ENCODE assay signal across 8 mouse cellular contexts in the genomic region with DNA sequence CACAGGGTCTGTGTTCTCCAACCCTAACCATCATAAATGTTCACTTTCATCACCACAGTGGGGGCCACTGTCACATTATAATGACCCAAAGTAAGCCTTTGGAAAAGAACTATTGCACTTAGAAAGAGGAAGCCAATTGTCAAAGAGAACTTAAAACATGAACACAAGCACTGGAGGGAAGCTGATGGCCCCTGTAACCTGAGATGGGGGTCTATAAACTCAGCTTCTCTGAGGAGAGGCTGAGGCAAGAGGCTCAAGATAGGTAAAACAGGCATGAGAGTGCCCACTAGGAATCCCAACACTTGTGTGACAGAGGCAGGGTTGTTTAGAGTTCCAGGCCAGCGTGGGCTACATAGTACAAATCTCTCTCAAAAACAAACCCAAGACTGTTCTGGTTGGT. TPM values are rescaled to one million over a fixed set of nuclear protein-coding genes. Genes with fewer than 3 reads are reported as not detected.
DNase-seq lines count a peak whose midpoint lies in the region; ATAC-seq lines count a peak whose summit lies in the region.

No protein-coding gene starts in this region.

- no peak for ATAC-seq in kidney, embryonic 16.5 days (ENCODE audit: low FRiP score, low TSS enrichment)
- ATAC-seq in embryonic facial prominence, embryonic 11.5 days (replicated peaks; ENCODE audit: insufficient number of reproducible peaks, low FRiP score, low TSS enrichment, low read depth) = no peak
- ATAC-seq in hindbrain, embryonic 13.5 days (ENCODE audit: low FRiP score) = peak; percentile 15; the same call in 1 of the 2 replicates
- ATAC-seq in midbrain, embryonic 15.5 days (replicated peaks) = 0 out of 2 replicates have a peak, but pooled peaks have one; percentile 24

- H3K27ac ChIP-seq in kidney, embryonic 16.5 days (ENCODE audit: low read length) = peak overlapping the region; percentile 98
- peak overlapping the region; percentile 63; the same call in 1 of the 2 replicates for H3K27ac ChIP-seq in embryonic facial prominence, embryonic 11.5 days (replicated peaks; ENCODE audit: low read depth, low read length)
- H3K27ac ChIP-seq in hindbrain, embryonic 13.5 days = peak overlapping the region; percentile 94
- H3K27ac ChIP-seq in midbrain, embryonic 15.5 days = peak overlapping the region; percentile 95

- no peaks in the 10 kb centered on the region for H3K27me3 ChIP-seq in kidney, embryonic 16.5 days (ENCODE audit: insufficient read depth, low read length)
- H3K27me3 ChIP-seq in embryonic facial prominence, embryonic 11.5 days (ENCODE audit: control insufficient read depth, insufficient read depth, low read length) = no peaks in the 10 kb centered on the region
- no peaks in the 10 kb centered on the region for H3K27me3 ChIP-seq in hindbrain, embryonic 13.5 days
- no peaks in the 10 kb centered on the region for H3K27me3 ChIP-seq in midbrain, embryonic 15.5 days (replicated peaks)

- 41% methylated on average over 1 of the region's 1 CpGs for WGBS in kidney, embryonic 16.5 days
- WGBS in embryonic facial prominence, embryonic 11.5 days = 41% methylated on average over 1 of the region's 1 CpGs
- WGBS in hindbrain, embryonic 13.5 days = 81% methylated on average over 1 of the region's 1 CpGs
- 64% methylated on average over 1 of the region's 1 CpGs for WGBS in midbrain, embryonic 15.5 days

- H3K4me1 ChIP-seq in kidney, embryonic 16.5 days (ENCODE audit: insufficient read depth, low read length) = peaks cover 7% of the 10 kb centered on the region; the same call in 1 of the 2 replicates
- H3K4me1 ChIP-seq in embryonic facial prominence, embryonic 11.5 days (ENCODE audit: control insufficient read depth, insufficient read depth, low read length) = no peaks in the 10 kb centered on the region
- H3K4me1 ChIP-seq in hindbrain, embryonic 13.5 days (replicated peaks) = peaks cover 7% of the 10 kb centered on the region
- peaks cover 5% of the 10 kb centered on the region for H3K4me1 ChIP-seq in midbrain, embryonic 15.5 days

- no peak for DNase-seq in kidney, postnatal 25 days
- DNase-seq in embryonic facial prominence, embryonic 11.5 days (ENCODE audit: low spot score) = peak; percentile 8
- DNase-seq in layer of hippocampus, postnatal 36 days = no peak
- DNase-seq in spleen, postnatal 14 days (ENCODE audit: low spot score in 2 of 2) = no peak
- DNase-seq in right cerebral cortex, postnatal 4 days = no peak

- peak overlapping the region; percentile 80 for H3K4me2 ChIP-seq in kidney, embryonic 16.5 days (replicated peaks; ENCODE audit: low read depth, low read length)
- peak overlapping the region; percentile 48 for H3K4me2 ChIP-seq in embryonic facial prominence, embryonic 11.5 days (ENCODE audit: low read depth, low read length)
- peak overlapping the region; percentile 57 for H3K4me2 ChIP-seq in hindbrain, embryonic 13.5 days
- H3K4me2 ChIP-seq in midbrain, embryonic 15.5 days = peak overlapping the region; percentile 61

- H3K4me3 ChIP-seq in kidney, embryonic 16.5 days (ENCODE audit: low read length) = peak overlapping the region; percentile 74
- no peak overlapping the region; the same call in 1 of the 2 replicates for H3K4me3 ChIP-seq in embryonic facial prominence, embryonic 11.5 days (ENCODE audit: low read depth, low read length)
- H3K4me3 ChIP-seq in hindbrain, embryonic 13.5 days = peak overlapping the region; percentile 63
- peak overlapping the region; percentile 68 for H3K4me3 ChIP-seq in midbrain, embryonic 15.5 days

- no peaks in the 10 kb centered on the region for H3K36me3 ChIP-seq in kidney, embryonic 16.5 days (ENCODE audit: insufficient read depth, low read length)
- no peaks in the 10 kb centered on the region for H3K36me3 ChIP-seq in embryonic facial prominence, embryonic 11.5 days (replicated peaks; ENCODE audit: control insufficient read depth, insufficient read depth, low read depth, low read length)
- H3K36me3 ChIP-seq in hindbrain, embryonic 13.5 days = no peaks in the 10 kb centered on the region
- no peaks in the 10 kb centered on the region for H3K36me3 ChIP-seq in midbrain, embryonic 15.5 days (replicated peaks)

- H3K9ac ChIP-seq in kidney, embryonic 16.5 days (replicated peaks; ENCODE audit: low read length) = no peak overlapping the region; the same call in 1 of the 2 replicates
- H3K9ac ChIP-seq in embryonic facial prominence, embryonic 11.5 days (replicated peaks; ENCODE audit: low read length) = peak overlapping the region; percentile 33
- H3K9ac ChIP-seq in hindbrain, embryonic 13.5 days = peak overlapping the region; percentile 80; the same call in 1 of the 2 replicates
- 0 out of 2 replicates have a peak overlapping the region, but pooled peaks have one; percentile 1 for H3K9ac ChIP-seq in midbrain, embryonic 15.5 days

- H3K9me3 ChIP-seq in kidney, embryonic 16.5 days (ENCODE audit: low read length) = no peaks in the 10 kb centered on the region
- H3K9me3 ChIP-seq in embryonic facial prominence, embryonic 11.5 days (replicated peaks; ENCODE audit: control insufficient read depth, low read length) = no peaks in the 10 kb centered on the region
- no peaks in the 10 kb centered on the region for H3K9me3 ChIP-seq in hindbrain, embryonic 13.5 days
- no peaks in the 10 kb centered on the region for H3K9me3 ChIP-seq in midbrain, embryonic 15.5 days

RNA-seq across cellular contexts. Expression of gene Atg10, which starts 0.7 kb away (rescaled TPM):
- polyA plus RNA-seq in kidney, embryonic 16.5 days (2015; fragmentation: Nextera tagmentation; extraction: Ambion mirVana) = 13.1 and 13.3 TPM in 2 replicates
- polyA plus RNA-seq in embryonic facial prominence, embryonic 11.5 days (2014; fragmentation: Nextera tagmentation; extraction: Ambion mirVana) = 16.3 and 16.6 TPM in 2 replicates
- polyA plus RNA-seq in hindbrain, embryonic 13.5 days (2015; fragmentation: Nextera tagmentation; extraction: Ambion mirVana) = 18.4 and 20.2 TPM in 2 replicates
- polyA plus RNA-seq in midbrain, embryonic 15.5 days (2015; fragmentation: Nextera tagmentation; extraction: Ambion mirVana) = 13.6 and 13.8 TPM in 2 replicates
- 10 to 100 TPM; 14.4 to 16.0 TPM for total RNA-seq in layer of hippocampus, postnatal 36 days (2021)

Comparison
In these comparisons a context has a peak if more than half of its experiments do, and no peak if none do; other contexts are left out.
1. ATAC-seq: peak in hindbrain, embryonic 13.5 days (single experiment) and midbrain, embryonic 15.5 days (single experiment); none in kidney, embryonic 16.5 days (single experiment) and embryonic facial prominence, embryonic 11.5 days (single experiment).
2. Peak in every context shown above with its lines, with median percentiles within 50 percentile points of each other: H3K27ac ChIP-seq and H3K4me2 ChIP-seq.